Mouse (Mus musculus) layer of hippocampus, postnatal 14 days (tissue): Measurements from ENCODE around the gene Ttc12. TPM values are rescaled to one million over a fixed set of nuclear protein-coding genes. Genes with fewer than 3 reads are reported as not detected.

Source experiments
- DNase-seq, 2 experiments: peaks; one replicate each; pipeline ENCODE4 v3.0.0; 2021 to 2022; ENCODE audit warnings: low spot score in 2 of 2, mixed read lengths in 1 of 2
- total RNA-seq, 2 experiments: library from RNA; stranded (reverse); gene quantifications; 2 replicates each; pipeline ENCODE4 v1.2.3; 2021

Gene Ttc12
- total RNA-seq, 2 experiments from 2014 or later = 2.1 to 2.3 TPM

GRCm38 (mm10) chr9:49490609-49491008 lies 4.6 kb upstream of the Ttc12 start:
- DNase-seq = peak in 1 of 2 experiments; percentile 24

GRCm38 (mm10) chr9:49488912-49489895 lies 3.2 kb upstream of the Ttc12 start:
- DNase-seq = peak; percentile 86

GRCm38 (mm10) chr9:49488258-49488657 lies 2.2 kb upstream of the Ttc12 start:
- no peak for DNase-seq

- DNase-seq = peak in 1 of 2 experiments; percentile 0
Observed at GRCm38 (mm10) chr9:49487657-49487943, 1.6 kb upstream of the Ttc12 start.

- peak in 1 of 2 experiments; percentile 4 for DNase-seq
Observed at GRCm38 (mm10) chr9:49486805-49487656, 1.0 kb upstream of the Ttc12 start.

- peak; percentile 32 to 60 for DNase-seq
Observed at GRCm38 (mm10) chr9:49485250-49485891, 654 bp downstream of the Ttc12 start.

- no peak for DNase-seq
Observed at GRCm38 (mm10) chr9:49483316-49483715, 2.7 kb downstream of the Ttc12 start.

GRCm38 (mm10) chr9:49472126-49472525 lies 13.9 kb downstream of the Ttc12 start:
- DNase-seq = no peak

- DNase-seq = no peak
Observed at GRCm38 (mm10) chr9:49470946-49471345, 15.1 kb downstream of the Ttc12 start.

- DNase-seq = no peak
Observed at GRCm38 (mm10) chr9:49470006-49470405, 16.0 kb downstream of the Ttc12 start.

GRCm38 (mm10) chr9:49456136-49456535 lies 29.9 kb downstream of the Ttc12 start:
- no peak for DNase-seq

GRCm38 (mm10) chr9:49452396-49452795 lies 33.6 kb downstream of the Ttc12 start:
- no peak for DNase-seq

GRCm38 (mm10) chr9:49450491-49450890 lies 35.5 kb downstream of the Ttc12 start:
- no peak for DNase-seq

GRCm38 (mm10) chr9:49442621-49443020 lies 43.4 kb downstream of the Ttc12 start:
- peak in 1 of 2 experiments; percentile 54 for DNase-seq

- no peak for DNase-seq
Observed at GRCm38 (mm10) chr9:49427478-49427877, 58.5 kb downstream of the Ttc12 start.

GRCm38 (mm10) chr9:49426921-49427320 lies 59.1 kb downstream of the Ttc12 start, which contains the start of gene Ankk1:
Gene Ankk1, minus strand, starts transcription at chr9:49427021.
- no peak for DNase-seq

- no peak for DNase-seq
Observed at GRCm38 (mm10) chr9:49425585-49425984, 60.4 kb downstream of the Ttc12 start.

GRCm38 (mm10) chr9:49423866-49424265 lies 62.2 kb downstream of the Ttc12 start:
- no peak for DNase-seq

GRCm38 (mm10) chr9:49410621-49411020 lies 75.4 kb downstream of the Ttc12 start:
- no peak for DNase-seq

GRCm38 (mm10) chr9:49407028-49407427 lies 79.0 kb downstream of the Ttc12 start:
- no peak for DNase-seq

GRCm38 (mm10) chr9:49403711-49404110 lies 82.3 kb downstream of the Ttc12 start:
- no peak for DNase-seq
